ENCODE assay signal across 8 mouse cellular contexts in genomic region chr7:127512231-127513015, GRCm38 (mm10). TPM values are rescaled to one million over a fixed set of nuclear protein-coding genes. Genes with fewer than 3 reads are reported as not detected.
A peak's percentile ranks its signal among the peaks of the same experiment; 100 is the strongest.
DNase-seq lines count a peak whose midpoint lies in the region; ATAC-seq and TF ChIP-seq lines count a peak whose summit lies in the region.

No protein-coding gene starts in this region.

- H3K9ac ChIP-seq in forebrain, postnatal 0 days, result peak overlapping the region; percentile 93
- peak overlapping the region; percentile 85 for H3K9ac ChIP-seq in lung, embryonic 14.5 days

- peak overlapping the region; percentile 67 for H3K4me2 ChIP-seq in forebrain, postnatal 0 days (ENCODE audit: low read depth)
- peak overlapping the region; percentile 57 for H3K4me2 ChIP-seq in lung, embryonic 14.5 days

- peak overlapping the region; percentile 94 for H3K27ac ChIP-seq in cerebellum, adult 2 months (ENCODE audit: insufficient read depth, low read length)
- peak overlapping the region; percentile 99 for H3K27ac ChIP-seq in forebrain, postnatal 0 days (ENCODE audit: low read depth, low read length)
- peak overlapping the region; percentile 97 for H3K27ac ChIP-seq in lung, embryonic 14.5 days (ENCODE audit: low read depth)

- peaks cover 5% of the 10 kb centered on the region; the same call in 1 of the 2 replicates for H3K4me1 ChIP-seq in cerebellum, adult 2 months (ENCODE audit: control insufficient read depth, insufficient read depth, low read length)
- peaks cover 8% of the 10 kb centered on the region; the same call in 1 of the 2 replicates for H3K4me1 ChIP-seq in forebrain, postnatal 0 days (ENCODE audit: insufficient read depth)
- peaks cover 5% of the 10 kb centered on the region; the same call in 1 of the 2 replicates for H3K4me1 ChIP-seq in lung, embryonic 14.5 days (ENCODE audit: insufficient read depth)

- H3K27me3 ChIP-seq in cerebellum, adult 2 months (ENCODE audit: control insufficient read depth, insufficient read depth, low read length), result no peaks in the 10 kb centered on the region
- H3K27me3 ChIP-seq in forebrain, postnatal 0 days (ENCODE audit: insufficient read depth, low read length), result no peaks in the 10 kb centered on the region
- H3K27me3 ChIP-seq in lung, embryonic 14.5 days (ENCODE audit: insufficient read depth, low read length), result no peaks in the 10 kb centered on the region

- no peak for TF ChIP-seq POLR2A in cerebellum, adult 2 months (IDR thresholded peaks at IDR 0.05; ENCODE audit: borderline replicate concordance, insufficient read depth, low read length)

- peak; percentile 54 for DNase-seq in MEL-GATA-1-ER (ENCODE audit: extremely low read depth, low read depth)
- peak; percentile 89 to 91 for DNase-seq in cerebellum, adult 2 months
- DNase-seq in forebrain, postnatal 0 days, result peak; percentile 96
- peak; percentile 94 for DNase-seq in heart, postnatal 4 days
- DNase-seq in layer of hippocampus, adult 8-10 months (ENCODE audit: low spot score in 2 of 2), result peak; percentile 82 to 84
- DNase-seq in lung, embryonic 14.5 days, result peak; percentile 95
- peak; percentile 95 for DNase-seq in testis, postnatal 14 days (ENCODE audit: low spot score)

- TF ChIP-seq CTCF in cerebellum, adult 2 months (IDR thresholded peaks at IDR 0.05; ENCODE audit: borderline replicate concordance, insufficient read depth, low read depth, low read length), result no peak
- TF ChIP-seq CTCF in forebrain, postnatal 0 days (IDR thresholded peaks at IDR 0.05; ENCODE audit: low read depth), result no peak
- TF ChIP-seq CTCF in lung, embryonic 14.5 days (IDR thresholded peaks at IDR 0.05; ENCODE audit: low read depth), result no peak

- H3K36me3 ChIP-seq in forebrain, postnatal 0 days (ENCODE audit: insufficient read depth), result peaks cover 20% of the 10 kb centered on the region
- peaks cover 34% of the 10 kb centered on the region for H3K36me3 ChIP-seq in lung, embryonic 14.5 days (ENCODE audit: insufficient read depth)

- ATAC-seq in forebrain, postnatal 0 days, result peak; percentile 85
- ATAC-seq in lung, embryonic 14.5 days (ENCODE audit: insufficient read depth), result peak; percentile 78
- peak; percentile 68 for ATAC-seq in neutrophil, adult 5-6 weeks (ENCODE audit: extremely low read depth, insufficient number of reproducible peaks, low FRiP score, poor library complexity, severe bottlenecking)

- H3K4me3 ChIP-seq in cerebellum, adult 2 months (replicated peaks; ENCODE audit: insufficient read depth, low read depth, low read length), result peak overlapping the region; percentile 83
- peak overlapping the region; percentile 83 for H3K4me3 ChIP-seq in forebrain, postnatal 0 days (ENCODE audit: low read depth, low read length)
- peak overlapping the region; percentile 78 for H3K4me3 ChIP-seq in lung, embryonic 14.5 days (ENCODE audit: low read depth, low read length)

- H3K9me3 ChIP-seq in forebrain, postnatal 0 days (ENCODE audit: low read length), result no peaks in the 10 kb centered on the region
- H3K9me3 ChIP-seq in lung, embryonic 14.5 days (ENCODE audit: low read depth, low read length), result no peaks in the 10 kb centered on the region

- WGBS in cerebellum, adult 2 months, result under 1% methylated on average over 86 of the region's 93 CpGs
- WGBS in forebrain, postnatal 0 days, result 1% methylated on average over 53 of the region's 93 CpGs
- under 1% methylated on average over 77 of the region's 93 CpGs for WGBS in lung, embryonic 14.5 days

RNA-seq across cellular contexts. Expression of gene Srcap, which starts 0.6 kb away (rescaled TPM):
- 32.2 and 36.2 TPM in 2 replicates for polyA plus RNA-seq in cerebellum, adult 2 months (2012; rRNA removed)
- 29.3 and 39.9 TPM in 2 replicates for total RNA-seq in forebrain, postnatal 0 days (2014; rRNA removed)
- polyA plus RNA-seq in forebrain, postnatal 0 days (2015; fragmentation: Nextera tagmentation; extraction: Ambion mirVana), result 12.6 and 23.7 TPM in 2 replicates
- total RNA-seq in heart, postnatal 4 days (2021), result 10 to 100 TPM; 78.7 to 80.5 TPM
- total RNA-seq in layer of hippocampus, adult 8-10 months (2022), result 100 to 1,000 TPM; 118 to 139 (median 120) TPM
- polyA plus RNA-seq in lung, embryonic 14.5 days (2014; fragmentation: Nextera tagmentation; extraction: Ambion mirVana), result 61.6 and 71.3 TPM in 2 replicates
- total RNA-seq in neutrophil, adult 5-6 weeks (2017), result 38.2 and 45.9 TPM in 2 replicates

RNA-seq across cellular contexts. Expression of gene Gm42715, which starts 7.0 kb away (rescaled TPM):
- 18.6 and 19.5 TPM in 2 replicates for polyA plus RNA-seq in cerebellum, adult 2 months (2012; rRNA removed)
- total RNA-seq in forebrain, postnatal 0 days (2014; rRNA removed), result 18.1 and 28.3 TPM in 2 replicates
- 6.1 and 10.3 TPM in 2 replicates for polyA plus RNA-seq in forebrain, postnatal 0 days (2015; fragmentation: Nextera tagmentation; extraction: Ambion mirVana)
- 10 to 100 TPM; 16.5 to 17.1 TPM for total RNA-seq in heart, postnatal 4 days (2021)
- 10 to 100 TPM in 1 of 4 experiments, 1 to 10 TPM in 3; 8.1 to 17.1 (median 9.6) TPM for total RNA-seq in layer of hippocampus, adult 8-10 months (2022)
- 19.6 and 20.5 TPM in 2 replicates for polyA plus RNA-seq in lung, embryonic 14.5 days (2014; fragmentation: Nextera tagmentation; extraction: Ambion mirVana)
- 11.8 and 12.4 TPM in 2 replicates for total RNA-seq in neutrophil, adult 5-6 weeks (2017)

RNA-seq across cellular contexts. Expression of gene Fbrs, which starts 33.4 kb away (rescaled TPM):
- 35.5 and 37.2 TPM in 2 replicates for polyA plus RNA-seq in cerebellum, adult 2 months (2012; rRNA removed)
- total RNA-seq in forebrain, postnatal 0 days (2014; rRNA removed), result 23.7 and 31.9 TPM in 2 replicates
- 6.6 and 10.6 TPM in 2 replicates for polyA plus RNA-seq in forebrain, postnatal 0 days (2015; fragmentation: Nextera tagmentation; extraction: Ambion mirVana)
- 10 to 100 TPM; 37.4 to 38.0 TPM for total RNA-seq in heart, postnatal 4 days (2021)
- total RNA-seq in layer of hippocampus, adult 8-10 months (2022), result 10 to 100 TPM; 56.2 to 72.2 (median 65.5) TPM
- 12.8 and 16.1 TPM in 2 replicates for polyA plus RNA-seq in lung, embryonic 14.5 days (2014; fragmentation: Nextera tagmentation; extraction: Ambion mirVana)
- total RNA-seq in neutrophil, adult 5-6 weeks (2017), result 92.1 and 93.0 TPM in 2 replicates

RNA-seq across cellular contexts. Expression of gene Tmem265, which starts 48.8 kb away (rescaled TPM):
- not detected in 2 replicates for polyA plus RNA-seq in cerebellum, adult 2 months (2012; rRNA removed)
- total RNA-seq in forebrain, postnatal 0 days (2014; rRNA removed), result 2.4 and 2.8 TPM in 2 replicates
- polyA plus RNA-seq in forebrain, postnatal 0 days (2015; fragmentation: Nextera tagmentation; extraction: Ambion mirVana), result 3.8 and 7.7 TPM in 2 replicates
- under 1 TPM in 1 of 2 experiments, not detected in 1; 0.45 TPM for total RNA-seq in heart, postnatal 4 days (2021)
- 1 to 10 TPM in 1 of 4 experiments, under 1 TPM in 1, not detected in 2; 0.78 to 1.7 TPM for total RNA-seq in layer of hippocampus, adult 8-10 months (2022)
- polyA plus RNA-seq in lung, embryonic 14.5 days (2014; fragmentation: Nextera tagmentation; extraction: Ambion mirVana), result 4.0 and 6.3 TPM in 2 replicates
- total RNA-seq in neutrophil, adult 5-6 weeks (2017), result 0.58 and 9.6 TPM in 2 replicates

RNA-seq across cellular contexts. Expression of gene Prr14, which starts 53.0 kb away (rescaled TPM):
- 57.9 and 66.1 TPM in 2 replicates for polyA plus RNA-seq in cerebellum, adult 2 months (2012; rRNA removed)
- total RNA-seq in forebrain, postnatal 0 days (2014; rRNA removed), result 29.0 and 36.1 TPM in 2 replicates
- polyA plus RNA-seq in forebrain, postnatal 0 days (2015; fragmentation: Nextera tagmentation; extraction: Ambion mirVana), result 27.4 and 27.9 TPM in 2 replicates
- total RNA-seq in heart, postnatal 4 days (2021), result 10 to 100 TPM; 28.0 to 28.9 TPM
- total RNA-seq in layer of hippocampus, adult 8-10 months (2022), result 10 to 100 TPM; 30.0 to 35.5 (median 34.0) TPM
- polyA plus RNA-seq in lung, embryonic 14.5 days (2014; fragmentation: Nextera tagmentation; extraction: Ambion mirVana), result 44.3 TPM in 2 replicates
- 129 and 155 TPM in 2 replicates for total RNA-seq in neutrophil, adult 5-6 weeks (2017)

Comparison
In these comparisons a context has a peak if more than half of its experiments do, and no peak if none do; other contexts are left out.
1. Peak in every context shown above with its lines: DNase-seq, ATAC-seq, H3K4me3 ChIP-seq and H3K27ac ChIP-seq.